Mouse (Mus musculus): ENCODE data around the gene Ciao2a.

The Ciao2a gene

GRCm38 (mm10) chr9:66168233-66168632 lies 41.8 kb downstream of the Ciao2a start:
- DNase-seq: peak; percentile 28

GRCm38 (mm10) chr9:66170506-66170905 lies 44.1 kb downstream of the Ciao2a start:
- no peak for DNase-seq

GRCm38 (mm10) chr9:66171275-66171921 lies 45.0 kb downstream of the Ciao2a start:
- no peak for DNase-seq

- DNase-seq: no peak
Observed at GRCm38 (mm10) chr9:66173316-66173855, 47.0 kb downstream of the Ciao2a start.

- DNase-seq: no peak
Observed at GRCm38 (mm10) chr9:66174985-66175384, 48.6 kb downstream of the Ciao2a start.

GRCm38 (mm10) chr9:66177975-66178374 lies 51.6 kb downstream of the Ciao2a start:
- DNase-seq: no peak

- DNase-seq: peak; percentile 29
Observed at GRCm38 (mm10) chr9:66179795-66180194, 53.4 kb downstream of the Ciao2a start.

- peak; percentile 67 for DNase-seq
Observed at GRCm38 (mm10) chr9:66181126-66181825, 54.9 kb downstream of the Ciao2a start.

- peak; percentile 16 for DNase-seq
Observed at GRCm38 (mm10) chr9:66181826-66182678, 55.6 kb downstream of the Ciao2a start.

- DNase-seq: no peak
Observed at GRCm38 (mm10) chr9:66182679-66182993, 56.2 kb downstream of the Ciao2a start.

GRCm38 (mm10) chr9:66183023-66183422 lies 56.6 kb downstream of the Ciao2a start:
- no peak for DNase-seq

- DNase-seq: no peak
Observed at GRCm38 (mm10) chr9:66184572-66184971, 58.2 kb downstream of the Ciao2a start.

- no peak for DNase-seq
Observed at GRCm38 (mm10) chr9:66186426-66186825, 60.0 kb downstream of the Ciao2a start.
